Mouse (Mus musculus): ENCODE results near the gene Caskin2.

- no peak for TF ChIP-seq POLR2A (IDR thresholded peaks at IDR 0.05; ENCODE audit: insufficient read depth, low read depth, low read length)
- TF ChIP-seq CTCF (IDR thresholded peaks at IDR 0.05; ENCODE audit: insufficient read depth, low read depth, low read length) = no peak
Observed at GRCm38 (mm10) chr11:115780141-115781070, 33.0 kb downstream of the Caskin2 start.

Measured in olfactory bulb, adult 2 months (tissue).